ENCODE assay signal across 8 mouse cellular contexts in genomic region chr3:127554723-127555122, GRCm38 (mm10). TPM values are rescaled to one million over a fixed set of nuclear protein-coding genes. Genes with fewer than 3 reads are reported as not detected.
DNase-seq lines count a peak whose midpoint lies in the region; ATAC-seq and TF ChIP-seq lines count a peak whose summit lies in the region.
"Had no signal": no experiment of that assay in that cellular context is flagged by ENCODE, and none has a peak within 500 bp of the region (broad histone marks: within the 10 kb centered on the region; RNA-seq: fewer than 3 reads in every experiment).

No protein-coding gene starts in this region.

- peaks cover 39% of the 10 kb centered on the region for H3K36me3 ChIP-seq in embryonic facial prominence, embryonic 10.5 days (replicated peaks)
- H3K36me3 ChIP-seq in intestine, embryonic 15.5 days, result no peaks in the 10 kb centered on the region
- H3K36me3 ChIP-seq in neural tube, embryonic 15.5 days, result no peaks in the 10 kb centered on the region

- peak overlapping the region; percentile 57 for H3K4me2 ChIP-seq in intestine, embryonic 15.5 days (replicated peaks)
- peak overlapping the region; percentile 90; the same call in 1 of the 2 replicates for H3K4me2 ChIP-seq in neural tube, embryonic 15.5 days

- H3K4me1 ChIP-seq in embryonic facial prominence, embryonic 10.5 days, result peaks cover 16% of the 10 kb centered on the region
- 0 out of 2 replicates have a peak, but pooled peaks cover 3% of the 10 kb centered on the region for H3K4me1 ChIP-seq in intestine, embryonic 15.5 days (replicated peaks)
- H3K4me1 ChIP-seq in neural tube, embryonic 15.5 days, result peaks cover 16% of the 10 kb centered on the region

- intact Hi-C loops in left cerebral cortex, adult 2 months (cut with DNase I), result loop anchor here (5.0 kb wide), 1 partner anchor 367 kb away; no protein-coding TSS in a partner anchor
- intact Hi-C loops in left cerebral cortex, postnatal 4 days (cut with DNase I), result loop anchor here (5.0 kb wide), 1 partner anchor 232 kb away; no protein-coding TSS in a partner anchor

- H3K4me3 ChIP-seq in left cerebral cortex, adult 2 months, result no peak overlapping the region
- peak overlapping the region; percentile 87 for H3K4me3 ChIP-seq in embryonic facial prominence, embryonic 10.5 days
- no peak overlapping the region for H3K4me3 ChIP-seq in intestine, embryonic 15.5 days (replicated peaks)
- H3K4me3 ChIP-seq in neural tube, embryonic 15.5 days (replicated peaks), result no peak overlapping the region

- H3K9ac ChIP-seq in intestine, embryonic 15.5 days, result 0 out of 2 replicates have a peak overlapping the region, but pooled peaks have one; percentile 23
- no peak overlapping the region for H3K9ac ChIP-seq in neural tube, embryonic 15.5 days (replicated peaks)

- no peak overlapping the region for H3K27ac ChIP-seq in left cerebral cortex, adult 2 months
- no peak overlapping the region for H3K27ac ChIP-seq in embryonic facial prominence, embryonic 10.5 days (replicated peaks)
- H3K27ac ChIP-seq in intestine, embryonic 15.5 days, result no peak overlapping the region
- H3K27ac ChIP-seq in neural tube, embryonic 15.5 days (replicated peaks), result no peak overlapping the region

- no peaks in the 10 kb centered on the region for H3K27me3 ChIP-seq in embryonic facial prominence, embryonic 10.5 days (replicated peaks; ENCODE audit: low read depth, poor library complexity, severe bottlenecking)
- no peaks in the 10 kb centered on the region for H3K27me3 ChIP-seq in intestine, embryonic 15.5 days (replicated peaks)
- no peaks in the 10 kb centered on the region for H3K27me3 ChIP-seq in neural tube, embryonic 15.5 days (replicated peaks)

- no peak for ATAC-seq in intestine, embryonic 15.5 days
- ATAC-seq in neural tube, embryonic 15.5 days (ENCODE audit: low FRiP score), result no peak

- peak; percentile 45 for TF ChIP-seq CTCF in left cerebral cortex, adult 2 months (IDR thresholded peaks at IDR 0.05)

- WGBS in embryonic facial prominence, embryonic 10.5 days, result 69% methylated on average over 5 of the region's 5 CpGs
- WGBS in intestine, embryonic 15.5 days, result 42% methylated on average over 5 of the region's 5 CpGs
- 60% methylated on average over 5 of the region's 5 CpGs for WGBS in neural tube, embryonic 15.5 days

- no peaks in the 10 kb centered on the region for H3K9me3 ChIP-seq in embryonic facial prominence, embryonic 10.5 days
- no peaks in the 10 kb centered on the region for H3K9me3 ChIP-seq in intestine, embryonic 15.5 days
- no peaks in the 10 kb centered on the region for H3K9me3 ChIP-seq in neural tube, embryonic 15.5 days (replicated peaks)

- DNase-seq in left cerebral cortex, adult 2 months (ENCODE audit: extremely low spot score in 1 of 2, low spot score in 2 of 2), result no peak
- no peak for DNase-seq in left cerebral cortex, postnatal 4 days
- no peak for DNase-seq in embryonic facial prominence, embryonic 10.5 days (ENCODE audit: low spot score)
- no peak for DNase-seq in urinary bladder, postnatal 14 days (ENCODE audit: low spot score)
- no peak for DNase-seq in cerebellum, adult 18-20 months
- DNase-seq: kidney, adult 18-20 months had no signal

RNA-seq across cellular contexts. Expression of gene Zgrf1, which starts 1.4 kb away (rescaled TPM):
- 1 to 10 TPM; 2.6 to 3.5 TPM for total RNA-seq in left cerebral cortex, adult 2 months (2021)
- total RNA-seq in left cerebral cortex, postnatal 4 days (2021), result 1 to 10 TPM; 2.9 to 3.4 TPM
- polyA plus RNA-seq in embryonic facial prominence, embryonic 10.5 days (2016; fragmentation: Nextera tagmentation; extraction: Ambion mirVana), result 19.8 and 22.3 TPM in 2 replicates
- polyA plus RNA-seq in intestine, embryonic 15.5 days (2015; fragmentation: Nextera tagmentation; extraction: Ambion mirVana), result 5.2 and 5.4 TPM in 2 replicates
- 3.9 and 4.2 TPM in 2 replicates for polyA plus RNA-seq in neural tube, embryonic 15.5 days (2015; fragmentation: Nextera tagmentation; extraction: Ambion mirVana)

RNA-seq across cellular contexts. Expression of gene Larp7, which starts 1.6 kb away (rescaled TPM):
- 10 to 100 TPM; 16.8 to 19.2 TPM for total RNA-seq in left cerebral cortex, adult 2 months (2021)
- 10 to 100 TPM; 21.8 to 23.0 TPM for total RNA-seq in left cerebral cortex, postnatal 4 days (2021)
- 74.3 and 82.6 TPM in 2 replicates for polyA plus RNA-seq in embryonic facial prominence, embryonic 10.5 days (2016; fragmentation: Nextera tagmentation; extraction: Ambion mirVana)
- polyA plus RNA-seq in intestine, embryonic 15.5 days (2015; fragmentation: Nextera tagmentation; extraction: Ambion mirVana), result 48.5 and 53.3 TPM in 2 replicates
- polyA plus RNA-seq in neural tube, embryonic 15.5 days (2015; fragmentation: Nextera tagmentation; extraction: Ambion mirVana), result 26.9 and 35.6 TPM in 2 replicates

RNA-seq across cellular contexts. Expression of gene Ank2, which starts 55.6 kb away (rescaled TPM):
- total RNA-seq in left cerebral cortex, adult 2 months (2021), result 100 to 1,000 TPM; 905 to 916 TPM
- total RNA-seq in left cerebral cortex, postnatal 4 days (2021), result 1,000 to 10,000 TPM in 1 of 2 experiments, 100 to 1,000 TPM in 1; 971 to 1,020 TPM
- polyA plus RNA-seq in embryonic facial prominence, embryonic 10.5 days (2016; fragmentation: Nextera tagmentation; extraction: Ambion mirVana), result 32.2 and 35.7 TPM in 2 replicates
- polyA plus RNA-seq in intestine, embryonic 15.5 days (2015; fragmentation: Nextera tagmentation; extraction: Ambion mirVana), result 24.9 and 25.3 TPM in 2 replicates
- polyA plus RNA-seq in neural tube, embryonic 15.5 days (2015; fragmentation: Nextera tagmentation; extraction: Ambion mirVana), result 136 and 166 TPM in 2 replicates
